Mouse (Mus musculus) lung, postnatal 0 days (tissue): ENCODE data around the gene Zfp689.

Source experiments
- CTCF ChIP-seq: IDR thresholded peaks from 2 replicates; pipeline ENCODE4 v1.5.1; 2016; ENCODE audit warnings: antibody characterized with exemption, mild to moderate bottlenecking
- EP300 ChIP-seq: IDR thresholded peaks from 2 replicates; pipeline ENCODE4 v1.6.1; 2016; ENCODE audit warnings: antibody characterized with exemption, mild to moderate bottlenecking, control low read depth

GRCm38 (mm10) chr7:127443976-127444375, 5.0 kb downstream of the Zfp689 start:
- TF ChIP-seq CTCF: no peak
- no peak for TF ChIP-seq EP300
